Comparison of ENCODE assay signal across 15 mouse cellular contexts in the genomic region with DNA sequence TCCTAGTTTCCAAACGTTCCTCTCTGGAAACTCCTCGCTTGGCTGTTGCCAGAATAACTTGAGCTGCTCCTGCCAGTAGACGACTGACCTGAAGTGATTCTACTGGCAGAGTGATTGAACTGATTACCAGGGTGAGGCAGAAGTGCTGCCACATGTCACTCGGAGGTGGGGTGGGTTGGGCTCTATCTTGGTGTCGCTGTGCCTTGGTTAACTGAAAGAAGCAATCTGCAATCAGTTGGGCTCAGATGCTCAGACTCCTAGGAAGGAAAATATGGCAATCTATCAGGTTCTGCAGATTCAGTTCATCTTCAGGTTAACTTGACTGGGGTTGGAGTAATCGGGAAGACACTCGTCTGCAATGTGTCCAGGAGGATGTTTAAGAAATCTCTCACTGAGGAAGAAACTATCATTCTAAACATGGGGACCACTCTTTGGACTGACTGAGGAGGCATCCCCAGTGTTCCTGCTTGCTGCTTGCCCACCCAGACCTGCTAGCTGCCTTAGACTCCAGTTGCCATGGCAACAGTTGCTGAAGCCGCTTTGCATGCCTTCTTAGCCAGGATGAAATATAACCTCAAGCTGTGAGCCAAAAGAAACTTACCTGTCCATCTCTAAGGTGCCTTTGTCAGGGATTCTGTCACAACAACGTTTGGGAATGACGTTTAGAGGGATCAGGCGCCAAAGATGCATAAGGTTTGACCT.
DNase-seq lines count a peak whose midpoint lies in the region; ATAC-seq lines count a peak whose summit lies in the region.
"Had no signal": no experiment of that assay in that cellular context is flagged by ENCODE, and none has a peak within 500 bp of the region (broad histone marks: within the 10 kb centered on the region; RNA-seq: fewer than 3 reads in every experiment).

No protein-coding gene starts in this region.

- no peaks in the 10 kb centered on the region for H3K9me3 ChIP-seq in midbrain, embryonic 14.5 days (ENCODE audit: control insufficient read depth, low read length)
- H3K9me3 ChIP-seq in midbrain, embryonic 10.5 days (replicated peaks) = no peaks in the 10 kb centered on the region
- no peaks in the 10 kb centered on the region for H3K9me3 ChIP-seq in kidney, embryonic 16.5 days (ENCODE audit: low read length)
- H3K9me3 ChIP-seq: kidney, embryonic 15.5 days had no signal

- DNase-seq in frontal cortex, postnatal 25 days (ENCODE audit: low spot score in 2 of 2) = no peak
- peak; percentile 85 for DNase-seq in midbrain, embryonic 14.5 days
- DNase-seq in midbrain, embryonic 10.5 days (ENCODE audit: low spot score) = no peak
- peak; percentile 41 for DNase-seq in mesoderm, embryonic 11.5 days (ENCODE audit: low read depth, low spot score)
- DNase-seq: adrenal gland, postnatal 14 days; cerebellum, adult 9-10 months; heart, adult 2 months; heart, postnatal 4 days; lung, adult 18-20 months had no signal

- H3K4me1 ChIP-seq in midbrain, embryonic 14.5 days (ENCODE audit: control insufficient read depth, insufficient read depth, low read length) = no peaks in the 10 kb centered on the region
- peaks cover 14% of the 10 kb centered on the region for H3K4me1 ChIP-seq in midbrain, embryonic 10.5 days
- 0 out of 2 replicates have a peak, but pooled peaks cover 2% of the 10 kb centered on the region for H3K4me1 ChIP-seq in kidney, embryonic 16.5 days (ENCODE audit: insufficient read depth, low read length)

- WGBS in midbrain, embryonic 14.5 days = 59% methylated on average over 11 of the region's 11 CpGs
- 73% methylated on average over 11 of the region's 11 CpGs for WGBS in midbrain, embryonic 10.5 days
- 65% methylated on average over 11 of the region's 11 CpGs for WGBS in kidney, embryonic 16.5 days

- no peaks in the 10 kb centered on the region for H3K36me3 ChIP-seq in midbrain, embryonic 14.5 days (ENCODE audit: control insufficient read depth, insufficient read depth, low read length)
- no peaks in the 10 kb centered on the region for H3K36me3 ChIP-seq in midbrain, embryonic 10.5 days
- H3K36me3 ChIP-seq in kidney, embryonic 16.5 days (ENCODE audit: insufficient read depth, low read length) = no peaks in the 10 kb centered on the region
- H3K36me3 ChIP-seq: kidney, embryonic 15.5 days had no signal

- no peak overlapping the region for H3K4me2 ChIP-seq in midbrain, embryonic 14.5 days (ENCODE audit: low read length)
- no peak overlapping the region for H3K4me2 ChIP-seq in kidney, embryonic 16.5 days (replicated peaks; ENCODE audit: low read depth, low read length)
- H3K4me2 ChIP-seq: kidney, embryonic 15.5 days had no signal

- H3K9ac ChIP-seq in midbrain, embryonic 14.5 days (replicated peaks; ENCODE audit: low read length) = no peak overlapping the region
- no peak overlapping the region for H3K9ac ChIP-seq in kidney, embryonic 16.5 days (replicated peaks; ENCODE audit: low read length)
- H3K9ac ChIP-seq: kidney, embryonic 15.5 days had no signal

- peak; percentile 68 for ATAC-seq in frontal cortex, adult (ENCODE audit: low TSS enrichment)
- peak; percentile 31; the same call in 1 of the 2 replicates for ATAC-seq in midbrain, embryonic 14.5 days (ENCODE audit: low FRiP score, low TSS enrichment)
- no peak for ATAC-seq in activated CD4-positive, CD25-positive, alpha-beta regulatory T cell, adult 4 months
- no peak for ATAC-seq in kidney, embryonic 16.5 days (ENCODE audit: low FRiP score, low TSS enrichment)
- ATAC-seq: CD4-positive, CD25-positive, alpha-beta regulatory T cell, adult 4 months; Patski had no signal

- H3K27ac ChIP-seq in midbrain, embryonic 14.5 days (replicated peaks; ENCODE audit: low read depth, low read length) = no peak overlapping the region
- H3K27ac ChIP-seq in midbrain, embryonic 10.5 days (replicated peaks) = no peak overlapping the region
- no peak overlapping the region for H3K27ac ChIP-seq in kidney, embryonic 16.5 days (ENCODE audit: low read length)
- H3K27ac ChIP-seq: heart, adult 2 months; kidney, embryonic 15.5 days had no signal

- H3K27me3 ChIP-seq in midbrain, embryonic 14.5 days (ENCODE audit: control insufficient read depth, insufficient read depth, low read length) = no peaks in the 10 kb centered on the region; the same call in 1 of the 2 replicates
- H3K27me3 ChIP-seq in midbrain, embryonic 10.5 days (ENCODE audit: low read depth, poor library complexity, severe bottlenecking) = peaks cover 38% of the 10 kb centered on the region
- H3K27me3 ChIP-seq in kidney, embryonic 16.5 days (ENCODE audit: insufficient read depth, low read length) = no peaks in the 10 kb centered on the region
- H3K27me3 ChIP-seq: Patski had no signal

- H3K4me3 ChIP-seq in midbrain, embryonic 14.5 days (replicated peaks; ENCODE audit: low read depth, low read length) = no peak overlapping the region
- H3K4me3 ChIP-seq in midbrain, embryonic 10.5 days = no peak overlapping the region
- H3K4me3 ChIP-seq in kidney, embryonic 16.5 days (ENCODE audit: low read length) = no peak overlapping the region
- H3K4me3 ChIP-seq: heart, adult 2 months; kidney, embryonic 15.5 days had no signal

Comparison
In these comparisons a context has a peak if more than half of its experiments do, and no peak if none do; other contexts are left out.
1. DNase-seq: peak in midbrain, embryonic 14.5 days (single experiment) and mesoderm, embryonic 11.5 days (single experiment); none in frontal cortex, postnatal 25 days (0 of 2) and midbrain, embryonic 10.5 days (single experiment).
2. ATAC-seq: peak in frontal cortex, adult (single experiment) and midbrain, embryonic 14.5 days (single experiment); none in activated CD4-positive, CD25-positive, alpha-beta regulatory T cell, adult 4 months (single experiment) and kidney, embryonic 16.5 days (single experiment).